28 mouse cellular contexts compared by ENCODE assay signal in genomic region chr11:73101308-73101707, GRCm38 (mm10). TPM values are rescaled to one million over a fixed set of nuclear protein-coding genes. Genes with fewer than 3 reads are reported as not detected.
"Had no signal": no experiment of that assay in that cellular context is flagged by ENCODE, and none has a peak within 500 bp of the region (broad histone marks: within the 10 kb centered on the region; RNA-seq: fewer than 3 reads in every experiment).

No protein-coding gene starts in this region.

- H3K27ac ChIP-seq: heart, adult 2 months; heart, embryonic 13.5 days; heart, embryonic 15.5 days; hindbrain, embryonic 12.5 days; hindbrain, embryonic 14.5 days; intestine, embryonic 15.5 days; layer of hippocampus, adult 2 months; left cerebral cortex, adult 2 months; limb, embryonic 13.5 days; limb, embryonic 15.5 days; liver, embryonic 12.5 days; liver, embryonic 14.5 days had no signal

- ATAC-seq: hindbrain, embryonic 16.5 days; intestine, embryonic 15.5 days; intestine, postnatal 0 days; liver, embryonic 12.5 days had no signal

- H3K9me3 ChIP-seq: heart, embryonic 13.5 days; heart, embryonic 15.5 days; hindbrain, embryonic 12.5 days; intestine, embryonic 15.5 days; limb, embryonic 13.5 days; limb, embryonic 15.5 days; liver, embryonic 12.5 days had no signal

- H3K9ac ChIP-seq: heart, embryonic 13.5 days; heart, embryonic 15.5 days; hindbrain, embryonic 12.5 days; hindbrain, embryonic 14.5 days; intestine, embryonic 15.5 days; limb, embryonic 13.5 days; limb, embryonic 15.5 days; liver, embryonic 12.5 days; liver, embryonic 14.5 days had no signal

- H3K27me3 ChIP-seq: heart, embryonic 13.5 days; heart, embryonic 15.5 days; hindbrain, embryonic 12.5 days; intestine, embryonic 15.5 days; limb, embryonic 13.5 days; limb, embryonic 15.5 days had no signal

- H3K4me1 ChIP-seq: heart, embryonic 13.5 days; heart, embryonic 15.5 days; hindbrain, embryonic 12.5 days; intestine, embryonic 15.5 days; liver, embryonic 12.5 days had no signal

- H3K4me3 ChIP-seq: heart, adult 2 months; heart, embryonic 13.5 days; heart, embryonic 15.5 days; hindbrain, embryonic 12.5 days; intestine, embryonic 15.5 days; layer of hippocampus, adult 2 months; left cerebral cortex, adult 2 months; limb, embryonic 13.5 days; limb, embryonic 15.5 days; liver, embryonic 12.5 days had no signal

- H3K4me2 ChIP-seq: heart, embryonic 11.5 days; heart, embryonic 13.5 days; heart, embryonic 15.5 days; hindbrain, embryonic 12.5 days; hindbrain, embryonic 14.5 days; intestine, embryonic 15.5 days; limb, embryonic 13.5 days; limb, embryonic 15.5 days; liver, embryonic 12.5 days had no signal

- DNase-seq: gastrocnemius, postnatal 14 days; gastrocnemius, postnatal 36 days; heart, adult 11 months; heart, adult 2 months; heart, postnatal 14 days; heart, postnatal 36 days; kidney, adult 18-20 months; kidney, adult 8-10 months; kidney, postnatal 10 days; kidney, postnatal 25 days; kidney, postnatal 4 days; left cerebral cortex, postnatal 4 days had no signal

- H3K36me3 ChIP-seq: heart, embryonic 13.5 days; heart, embryonic 15.5 days; hindbrain, embryonic 12.5 days; intestine, embryonic 15.5 days; limb, embryonic 13.5 days; limb, embryonic 15.5 days; liver, embryonic 12.5 days had no signal

RNA-seq across cellular contexts. Expression of gene Itgae, which starts 10.9 kb away (rescaled TPM):
- total RNA-seq: left cerebral cortex, adult 2 months; left cerebral cortex, postnatal 4 days had no signal

RNA-seq across cellular contexts. Expression of gene Haspin, which starts 36.8 kb away (rescaled TPM):
- total RNA-seq: gastrocnemius, adult 8-10 months had no signal

RNA-seq across cellular contexts. Expression of gene P2rx5, which starts 58.9 kb away (rescaled TPM):
- total RNA-seq: hematopoietic stem cell, adult 5-6 weeks had no signal
